Mouse (Mus musculus) erythroid progenitor cell, adult 5-6 weeks (primary cell): ENCODE measurements around the gene Stard7. TPM values are rescaled to one million over a fixed set of nuclear protein-coding genes. Genes with fewer than 3 reads are reported as not detected.
"Not testable (repeated sequence)": the region's sequence is repeated elsewhere in the genome, so short reads cannot be mapped to it uniquely, and the experiment has no call there.

Experiments used
- ATAC-seq: replicated peaks from 2 replicates; pipeline ENCODE4 v1.8.0; 2016; ENCODE audit warnings: moderate number of reproducible peaks, mild to moderate bottlenecking, moderate TSS enrichment, inconsistent platforms; ENCODE audit not compliant: poor library complexity, low FRiP score, severe bottlenecking
- total RNA-seq, 2 experiments: library from RNA; stranded (forward) in 1 of 2; stranded (reverse) in 1 of 2; fragments of 150-400 nt in 1 of 2; fragments of 186-747, 209-891 nt in 1 of 2; gene quantifications; 2 replicates each; pipeline versions ENCODE4 v1.2.3 to v1.2.4; 2015 to 2017; ENCODE audit warnings: low replicate concordance in 2 of 2

Stard7 gene
- total RNA-seq, 2 experiments from 2014 or later, result 59.5 to 65.4 TPM

- ATAC-seq, result not testable (repeated sequence)
Measured at GRCm38 (mm10) chr2:127272049-127272448, 2.0 kb downstream of the Stard7 start.

GRCm38 (mm10) chr2:127272806-127273205 is 2.8 kb downstream of the Stard7 start:
- ATAC-seq, result no peak

GRCm38 (mm10) chr2:127274590-127274989 is 4.6 kb downstream of the Stard7 start:
- ATAC-seq, result no peak

- ATAC-seq, result no peak
Measured at GRCm38 (mm10) chr2:127275551-127276320, 5.7 kb downstream of the Stard7 start.

GRCm38 (mm10) chr2:127278162-127278561 is 8.1 kb downstream of the Stard7 start:
- no peak for ATAC-seq

- ATAC-seq, result no peak
Measured at GRCm38 (mm10) chr2:127292250-127292649, 22.2 kb downstream of the Stard7 start.

GRCm38 (mm10) chr2:127297001-127297805 is 27.2 kb downstream of the Stard7 start:
- ATAC-seq, result no peak

GRCm38 (mm10) chr2:127298056-127298455 is 28.0 kb downstream of the Stard7 start:
- ATAC-seq, result no peak

GRCm38 (mm10) chr2:127300701-127301100 is 30.7 kb downstream of the Stard7 start:
- no peak for ATAC-seq

GRCm38 (mm10) chr2:127301883-127302282 is 31.9 kb downstream of the Stard7 start:
- ATAC-seq, result no peak

- ATAC-seq, result peak; percentile 57; the same call in 1 of the 2 replicates
Measured at GRCm38 (mm10) chr2:127304192-127304591, 34.2 kb downstream of the Stard7 start.

GRCm38 (mm10) chr2:127304609-127305210 is 34.7 kb downstream of the Stard7 start:
- ATAC-seq, result 0 out of 2 replicates have a peak, but pooled peaks have one; percentile 34

- no peak for ATAC-seq
Measured at GRCm38 (mm10) chr2:127306123-127306522, 36.1 kb downstream of the Stard7 start.

- no peak for ATAC-seq
Measured at GRCm38 (mm10) chr2:127307179-127307578, 37.2 kb downstream of the Stard7 start.

- ATAC-seq, result no peak
Measured at GRCm38 (mm10) chr2:127308660-127309059, 38.6 kb downstream of the Stard7 start.

- ATAC-seq, result no peak
Measured at GRCm38 (mm10) chr2:127310246-127310645, 40.2 kb downstream of the Stard7 start.

GRCm38 (mm10) chr2:127310685-127311084 is 40.7 kb downstream of the Stard7 start:
- no peak for ATAC-seq

GRCm38 (mm10) chr2:127311193-127311592 is 41.2 kb downstream of the Stard7 start:
- ATAC-seq, result no peak

GRCm38 (mm10) chr2:127312801-127313200 is 42.8 kb downstream of the Stard7 start:
- ATAC-seq, result no peak

- no peak for ATAC-seq
Measured at GRCm38 (mm10) chr2:127313878-127314277, 43.9 kb downstream of the Stard7 start.
